Mouse (Mus musculus) midbrain, embryonic 12.5 days (tissue): ENCODE data around the gene Sms. TPM values are rescaled to one million over a fixed set of nuclear protein-coding genes. Genes with fewer than 3 reads are reported as not detected.

ENCODE experiments used
- ATAC-seq: fragments of 200-750 bp; cut with Nextera tagmentation; 2 replicates; pipeline ENCODE4 v1.8.0; 2017; ENCODE audit warnings: low read depth, moderate TSS enrichment, moderate library complexity; ENCODE audit not compliant: low FRiP score
- H3K27ac ChIP-seq: fragments of 300-500 bp; sonication (generic); replicated peaks from 2 replicates; pipeline ENCODE4 v1.5.1; 2016; ENCODE audit warnings: mild to moderate bottlenecking
- H3K27me3 ChIP-seq: fragments of 300-500 bp; sonication (generic); 2 replicates; pipeline ENCODE4 v1.6.1; 2016; ENCODE audit warnings: mild to moderate bottlenecking
- H3K36me3 ChIP-seq: fragments of 300-500 bp; sonication (generic); 2 replicates; pipeline ENCODE4 v1.6.1; 2016
- H3K4me1 ChIP-seq: fragments of 300-500 bp; sonication (generic); 2 replicates; pipeline ENCODE4 v1.6.1; 2016
- H3K4me2 ChIP-seq: fragments of 300-500 bp; sonication (generic); replicated peaks from 2 replicates; pipeline ENCODE4 v1.6.1; 2016; ENCODE audit warnings: mild to moderate bottlenecking, moderate library complexity
- H3K4me3 ChIP-seq: fragments of 300-500 bp; sonication (generic); 2 replicates; pipeline ENCODE4 v1.5.1; 2016; ENCODE audit warnings: mild to moderate bottlenecking
- H3K9ac ChIP-seq: fragments of 300-500 bp; sonication (generic); replicated peaks from 2 replicates; pipeline ENCODE4 v1.6.1; 2016; ENCODE audit warnings: mild to moderate bottlenecking, moderate library complexity
- H3K9me3 ChIP-seq: fragments of 300-500 bp; sonication (generic); 2 replicates; pipeline ENCODE4 v1.6.1; 2016; ENCODE audit warnings: mild to moderate bottlenecking
- WGBS: fragments of 180-500 bp; shearing (Covaris S2); methylation state at CpG from one replicate; pipeline ENCODE4 v1.1.7; 2016; 5-methylcytosine and 5-hydroxymethylcytosine counted together
- polyA plus RNA-seq: library from polyadenylated mRNA; unstranded; fragments of >200 nt; fragmentation: Nextera tagmentation; extraction: Ambion mirVana; gene quantifications from 2 replicates; pipeline ENCODE4 v1.2.1, GENCODE M21; 2016

Sms gene
- polyA plus RNA-seq: 102 and 112 TPM in 2 replicates

- Histone ChIP-seq H3K9ac (peak within 1 kb of the TSS; percentile 83), H3K9me3 (no peaks in the 10 kb centered on the region), H3K27ac (peak within 1 kb of the TSS; percentile 91), H3K4me2 (peak within 1 kb of the TSS; percentile 50), H3K36me3 (no peaks in the 10 kb centered on the region), H3K4me3 (peak within 1 kb of the TSS; percentile 69), H3K27me3 (no peaks in the 10 kb centered on the region), H3K4me1 (0 out of 2 replicates have a peak, but pooled peaks cover 3% of the 10 kb centered on the region)
- ATAC-seq: peak; percentile 90
- 32% methylated on average over 40 of the region's 45 CpGs for WGBS
Measured at GRCm38 (mm10) chrX:157491944-157492726, at the start of gene Sms. Gene Sms, minus strand, starts transcription at chrX:157492287.

- ATAC-seq: no peak
- no peak overlapping the region for H3K4me2 ChIP-seq
- H3K27ac ChIP-seq: no peak overlapping the region
- WGBS: 76% methylated on average over 5 of the region's 5 CpGs
- no peaks in the 10 kb centered on the region for H3K9me3 ChIP-seq
- H3K27me3 ChIP-seq: no peaks in the 10 kb centered on the region; the same call in 1 of the 2 replicates
- no peaks in the 10 kb centered on the region for H3K4me1 ChIP-seq
- H3K36me3 ChIP-seq: no peaks in the 10 kb centered on the region
- no peak overlapping the region for H3K9ac ChIP-seq
- no peak overlapping the region for H3K4me3 ChIP-seq
Measured at GRCm38 (mm10) chrX:157506400-157506799, 14.3 kb upstream of the Sms start.

GRCm38 (mm10) chrX:157504506-157504905, 12.4 kb upstream of the Sms start:
- Histone ChIP-seq H3K9ac (no peak overlapping the region), H3K4me2 (no peak overlapping the region), H3K4me3 (no peak overlapping the region), H3K27ac (no peak overlapping the region), H3K9me3 (no peaks in the 10 kb centered on the region), H3K27me3 (no peaks in the 10 kb centered on the region; the same call in 1 of the 2 replicates), H3K36me3 (no peaks in the 10 kb centered on the region), H3K4me1 (no peaks in the 10 kb centered on the region)
- 81% methylated on average over 1 of the region's 1 CpGs for WGBS
- no peak for ATAC-seq

GRCm38 (mm10) chrX:157501871-157502270, 9.8 kb upstream of the Sms start:
- H3K27ac ChIP-seq: no peak overlapping the region
- no peak overlapping the region for H3K4me3 ChIP-seq
- H3K27me3 ChIP-seq: no peaks in the 10 kb centered on the region; the same call in 1 of the 2 replicates
- no peaks in the 10 kb centered on the region for H3K4me1 ChIP-seq
- ATAC-seq: no peak
- no peak overlapping the region for H3K9ac ChIP-seq
- no peaks in the 10 kb centered on the region for H3K36me3 ChIP-seq
- H3K9me3 ChIP-seq: no peaks in the 10 kb centered on the region
- 85% methylated on average over 2 of the region's 2 CpGs for WGBS
- no peak overlapping the region for H3K4me2 ChIP-seq

GRCm38 (mm10) chrX:157500004-157500403, 7.9 kb upstream of the Sms start:
- H3K36me3 ChIP-seq: no peaks in the 10 kb centered on the region
- no peak overlapping the region for H3K4me2 ChIP-seq
- H3K27me3 ChIP-seq: no peaks in the 10 kb centered on the region; the same call in 1 of the 2 replicates
- no peak overlapping the region for H3K27ac ChIP-seq
- H3K4me3 ChIP-seq: no peak overlapping the region
- WGBS: 83% methylated on average over 8 of the region's 8 CpGs
- no peaks in the 10 kb centered on the region for H3K4me1 ChIP-seq
- no peaks in the 10 kb centered on the region for H3K9me3 ChIP-seq
- no peak overlapping the region for H3K9ac ChIP-seq
- no peak for ATAC-seq

GRCm38 (mm10) chrX:157493159-157493558, 1.1 kb upstream of the Sms start:
- Histone ChIP-seq H3K9ac (no peak overlapping the region), H3K4me1 (0 out of 2 replicates have a peak, but pooled peaks cover 3% of the 10 kb centered on the region), H3K36me3 (no peaks in the 10 kb centered on the region), H3K4me2 (no peak overlapping the region), H3K9me3 (no peaks in the 10 kb centered on the region), H3K27me3 (no peaks in the 10 kb centered on the region), H3K4me3 (no peak overlapping the region), H3K27ac (no peak overlapping the region)
- ATAC-seq: no peak
- 73% methylated on average over 4 of the region's 4 CpGs for WGBS

GRCm38 (mm10) chrX:157491145-157491935, 747 bp downstream of the Sms start:
- WGBS: 24% methylated on average over 93 of the region's 104 CpGs
- H3K4me1 ChIP-seq: 0 out of 2 replicates have a peak, but pooled peaks cover 3% of the 10 kb centered on the region
- peak overlapping the region; percentile 50 for H3K4me2 ChIP-seq
- H3K36me3 ChIP-seq: no peaks in the 10 kb centered on the region
- H3K9ac ChIP-seq: peak overlapping the region; percentile 83
- H3K9me3 ChIP-seq: no peaks in the 10 kb centered on the region
- H3K27me3 ChIP-seq: no peaks in the 10 kb centered on the region
- peak overlapping the region; percentile 69 for H3K4me3 ChIP-seq
- peak; percentile 78 for ATAC-seq
- peak overlapping the region; percentile 91 for H3K27ac ChIP-seq

GRCm38 (mm10) chrX:157490769-157491144, 1.3 kb downstream of the Sms start:
- Histone ChIP-seq H3K36me3 (no peaks in the 10 kb centered on the region), H3K4me1 (0 out of 2 replicates have a peak, but pooled peaks cover 3% of the 10 kb centered on the region), H3K9me3 (no peaks in the 10 kb centered on the region), H3K27ac (peak overlapping the region; percentile 91), H3K4me3 (peak overlapping the region; percentile 69), H3K27me3 (no peaks in the 10 kb centered on the region), H3K4me2 (peak overlapping the region; percentile 50), H3K9ac (peak overlapping the region; percentile 83)
- no peak for ATAC-seq
- 22% methylated on average over 12 of the region's 12 CpGs for WGBS

GRCm38 (mm10) chrX:157489871-157490721, 2.0 kb downstream of the Sms start:
- no peak for ATAC-seq
- peak overlapping the region; percentile 69 for H3K4me3 ChIP-seq
- H3K36me3 ChIP-seq: no peaks in the 10 kb centered on the region
- WGBS: 20% methylated on average over 9 of the region's 9 CpGs
- no peaks in the 10 kb centered on the region for H3K27me3 ChIP-seq
- peak overlapping the region; percentile 83; the same call in 1 of the 2 replicates for H3K9ac ChIP-seq
- H3K9me3 ChIP-seq: no peaks in the 10 kb centered on the region
- H3K4me1 ChIP-seq: 0 out of 2 replicates have a peak, but pooled peaks cover 3% of the 10 kb centered on the region
- no peak overlapping the region for H3K27ac ChIP-seq
- H3K4me2 ChIP-seq: peak overlapping the region; percentile 50

- H3K27me3 ChIP-seq: no peaks in the 10 kb centered on the region
- no peak for ATAC-seq
- WGBS: 62% methylated on average over 3 of the region's 3 CpGs
- no peaks in the 10 kb centered on the region for H3K9me3 ChIP-seq
- no peak overlapping the region for H3K9ac ChIP-seq
- H3K4me3 ChIP-seq: no peak overlapping the region
- 0 out of 2 replicates have a peak, but pooled peaks cover 3% of the 10 kb centered on the region for H3K4me1 ChIP-seq
- no peak overlapping the region for H3K27ac ChIP-seq
- H3K36me3 ChIP-seq: no peaks in the 10 kb centered on the region
- H3K4me2 ChIP-seq: no peak overlapping the region
Measured at GRCm38 (mm10) chrX:157488831-157489230, 3.3 kb downstream of the Sms start.

- H3K27me3 ChIP-seq: no peaks in the 10 kb centered on the region
- 49% methylated on average over 2 of the region's 2 CpGs for WGBS
- H3K4me3 ChIP-seq: no peak overlapping the region
- H3K27ac ChIP-seq: no peak overlapping the region
- H3K9ac ChIP-seq: no peak overlapping the region
- no peak overlapping the region for H3K4me2 ChIP-seq
- H3K4me1 ChIP-seq: 0 out of 2 replicates have a peak, but pooled peaks cover 3% of the 10 kb centered on the region
- H3K36me3 ChIP-seq: no peaks in the 10 kb centered on the region
- ATAC-seq: no peak
- no peaks in the 10 kb centered on the region for H3K9me3 ChIP-seq
Measured at GRCm38 (mm10) chrX:157486765-157487164, 5.3 kb downstream of the Sms start.
